Mouse (Mus musculus) right cerebral cortex, postnatal 4 days (tissue): ENCODE measurements at regions not wholly inside any gene's neighbourhood (a gene's known extent, or its start where the extent isn't known, plus 50 kb on each side); places are given as distances from the start of the nearest gene placed in this dataset.

ENCODE experiments used
- DNase-seq: peaks from one replicate; pipeline ENCODE4 v3.0.0-alpha.2; 2022

DNA sequence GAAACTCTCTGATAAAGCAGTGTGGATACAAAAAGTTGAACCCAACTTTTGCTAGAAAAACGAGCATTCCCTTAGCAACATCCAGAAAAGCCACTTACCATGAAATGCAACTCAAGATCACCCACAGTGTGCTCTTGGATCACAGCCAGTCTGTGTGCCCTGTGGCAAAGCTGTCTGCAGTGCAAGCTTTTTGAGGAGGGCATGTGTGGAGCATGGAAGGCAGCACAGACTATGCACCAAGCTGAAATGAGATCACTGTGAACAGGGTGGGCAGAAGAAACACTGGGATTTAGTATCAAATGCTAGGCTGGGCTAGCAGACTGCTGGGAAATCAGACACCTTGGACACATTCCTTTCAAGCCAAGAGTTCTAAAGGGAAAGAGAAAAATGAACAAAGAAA is 162.4 kb downstream of the Sim1 start:
- no peak for DNase-seq

DNA sequence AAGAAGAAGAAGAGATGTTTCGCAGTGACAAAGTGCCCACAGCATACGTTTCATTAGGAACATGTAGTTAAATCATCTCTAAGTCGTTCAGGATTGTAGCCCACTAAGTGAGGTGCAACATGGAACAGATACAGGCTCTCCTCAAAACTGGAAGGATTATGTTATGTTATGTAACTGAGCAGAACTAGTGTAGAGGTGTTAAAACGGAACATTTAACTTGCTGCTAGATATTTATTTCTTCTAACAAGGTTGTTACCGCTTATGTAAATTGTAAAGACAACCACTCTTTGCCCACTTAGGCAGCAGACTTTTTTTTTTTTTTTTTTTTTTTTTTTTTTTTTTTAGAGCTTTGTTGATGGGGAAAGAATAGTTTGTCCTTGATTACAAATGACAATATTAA is 163.8 kb downstream of the Sim1 start:
- no peak for DNase-seq

DNA sequence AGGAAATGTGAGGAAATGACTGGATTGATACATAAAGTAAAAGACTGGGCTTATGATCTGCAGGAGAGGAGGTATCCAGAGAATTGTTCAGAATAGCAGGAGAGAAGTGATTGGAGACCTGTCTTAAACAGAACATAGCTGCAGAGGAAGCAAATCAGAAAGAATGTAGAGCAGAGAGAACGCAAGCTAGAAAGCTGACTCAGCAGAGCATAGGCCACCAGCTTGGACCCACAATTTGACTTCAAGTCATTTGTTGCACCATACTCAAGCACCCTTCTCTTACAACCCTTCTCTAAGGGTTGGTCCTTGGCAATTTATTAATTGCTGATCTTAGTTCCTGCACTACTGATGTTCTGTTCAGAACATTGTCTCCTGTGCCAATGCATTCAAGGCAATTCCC is 207.0 kb downstream of the Sim1 start:
- no peak for DNase-seq

- no peak for DNase-seq
Observed at GRCm38 (mm10) chr10:51151833-51152232, 257.3 kb downstream of the Sim1 start.

- DNase-seq, result peak; percentile 24
Observed at GRCm38 (mm10) chr10:51153484-51153985, 259.0 kb downstream of the Sim1 start.

- DNase-seq, result no peak
Observed at GRCm38 (mm10) chr10:51154016-51154415, 259.5 kb downstream of the Sim1 start.

- DNase-seq, result no peak
Observed at GRCm38 (mm10) chr10:51154743-51155142, 260.2 kb downstream of the Sim1 start.

GRCm38 (mm10) chr10:51173619-51174018 is 279.1 kb downstream of the Sim1 start:
- no peak for DNase-seq

DNA sequence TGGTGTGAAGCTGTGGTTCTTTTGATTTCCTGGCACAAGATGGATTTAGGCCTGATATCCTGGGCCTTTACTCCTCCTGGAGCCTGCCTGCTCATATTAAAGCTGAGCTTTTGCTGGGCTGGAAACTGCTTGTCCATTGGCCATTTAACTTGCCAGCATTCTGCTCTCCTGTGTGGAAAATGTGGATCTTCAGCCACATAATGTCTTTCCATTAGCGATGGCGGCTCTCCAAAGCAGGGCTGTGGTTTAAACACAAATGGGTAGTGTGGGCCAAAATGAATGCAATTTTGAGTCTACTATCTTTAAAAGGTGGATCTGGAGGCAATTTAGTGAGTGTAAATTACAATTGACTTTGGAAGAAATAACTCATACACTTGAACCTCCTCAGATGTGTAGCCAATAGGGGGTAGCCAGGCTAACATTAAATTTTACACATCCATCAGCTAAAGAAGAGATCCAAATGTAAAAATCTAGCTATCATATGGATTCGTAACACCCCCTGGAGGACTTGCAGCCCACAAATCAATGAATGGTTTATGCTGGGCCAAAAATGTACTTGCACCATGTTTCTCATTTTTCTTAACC is 281.5 kb downstream of the Sim1 start:
- DNase-seq, result no peak

DNA sequence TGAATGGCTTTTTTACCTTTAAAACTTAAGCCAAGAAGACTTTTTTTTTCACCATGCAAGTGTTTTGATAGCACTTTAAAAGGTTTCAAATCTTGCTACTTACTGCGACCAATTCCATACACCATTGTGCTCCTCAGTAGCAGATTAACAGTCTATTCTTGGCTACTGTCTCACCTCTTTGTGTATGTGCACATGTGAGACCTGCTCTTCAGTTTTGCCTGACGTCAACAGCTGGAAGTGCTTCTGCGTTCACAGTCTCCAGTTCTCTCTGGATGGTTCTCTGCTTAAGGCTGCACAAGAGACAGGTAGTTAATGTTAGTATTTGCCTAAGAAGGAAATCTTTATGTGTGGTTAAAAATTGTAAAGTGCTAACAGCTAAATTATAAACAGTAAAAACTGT is 282.1 kb downstream of the Sim1 start:
- no peak for DNase-seq

DNA sequence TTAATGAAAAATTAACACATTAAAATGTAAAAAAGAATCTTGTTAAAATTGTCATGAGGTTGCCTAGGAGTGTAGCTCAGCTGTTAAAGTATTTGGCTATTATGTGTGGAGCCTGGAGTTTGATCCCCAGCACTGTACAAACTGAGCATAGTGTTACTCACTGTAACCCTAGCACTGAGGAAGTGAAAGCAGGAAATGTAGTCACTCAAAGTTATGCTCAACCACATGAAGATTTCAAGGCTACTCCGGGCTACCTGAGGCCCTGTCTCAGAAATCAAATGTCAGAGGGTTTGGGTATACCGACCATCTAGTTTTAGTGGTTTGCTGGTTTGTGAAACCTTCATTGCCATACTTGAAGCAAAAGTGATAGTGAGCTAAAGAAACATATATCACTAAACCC is 287.2 kb downstream of the Sim1 start:
- no peak for DNase-seq

DNA sequence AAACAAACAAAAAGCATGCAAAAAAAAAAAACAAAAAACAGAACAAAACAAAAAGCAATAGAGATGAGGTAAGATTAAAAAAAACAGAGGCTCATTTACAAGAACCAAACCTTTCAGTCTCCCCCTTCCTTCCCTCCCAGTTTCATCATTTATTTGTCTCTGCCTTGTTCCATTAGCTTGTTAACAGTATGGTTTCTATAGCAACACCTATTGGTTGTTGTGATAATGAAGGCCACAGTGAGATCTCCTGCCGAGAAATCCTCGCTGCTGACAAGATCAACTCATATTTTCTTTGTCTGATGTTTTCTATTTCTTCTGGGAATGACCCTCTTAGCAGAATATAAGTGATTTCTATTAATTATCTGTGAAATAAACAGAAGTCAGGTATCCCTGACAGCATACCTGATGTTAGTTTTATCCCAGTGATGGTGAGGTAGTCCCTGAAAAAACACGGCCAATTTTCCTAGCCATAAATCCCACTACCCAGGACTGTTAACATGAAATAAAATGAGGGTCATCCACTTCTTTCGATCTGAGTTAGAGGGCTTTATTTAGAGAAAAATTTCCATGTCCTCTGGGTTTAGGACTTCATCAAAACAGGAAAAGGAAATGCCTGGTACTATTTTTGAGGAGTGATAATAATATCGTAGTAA is 288.9 kb upstream of the Gm49339 start:
- no peak for DNase-seq

GRCm38 (mm10) chr10:51219481-51219880 is 260.9 kb upstream of the Gm49339 start:
- no peak for DNase-seq

- no peak for DNase-seq
Observed at GRCm38 (mm10) chr10:51233592-51233991, 246.8 kb upstream of the Gm49339 start.

GRCm38 (mm10) chr10:51235586-51236575 is 244.5 kb upstream of the Gm49339 start:
- no peak for DNase-seq

DNA sequence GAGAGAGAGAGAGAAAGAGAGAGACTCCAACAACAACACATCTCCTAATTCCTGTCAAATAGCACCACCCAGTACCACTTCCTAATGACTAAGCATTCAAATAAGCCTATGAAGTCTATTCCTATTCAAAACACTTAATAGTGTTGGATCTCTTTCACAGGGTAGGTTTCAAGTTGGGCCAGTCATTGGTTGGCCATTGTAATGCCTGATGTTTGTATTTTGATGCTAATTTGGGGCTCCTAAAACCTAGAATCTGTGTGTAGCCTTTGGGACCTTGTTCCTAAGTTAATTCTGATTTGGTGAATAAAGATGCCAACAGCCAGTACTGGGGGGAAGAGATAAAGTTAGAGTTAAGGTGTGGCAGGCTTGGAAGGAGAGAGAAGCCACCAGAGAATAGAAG is 242.3 kb upstream of the Gm49339 start:
- DNase-seq, result no peak

DNA sequence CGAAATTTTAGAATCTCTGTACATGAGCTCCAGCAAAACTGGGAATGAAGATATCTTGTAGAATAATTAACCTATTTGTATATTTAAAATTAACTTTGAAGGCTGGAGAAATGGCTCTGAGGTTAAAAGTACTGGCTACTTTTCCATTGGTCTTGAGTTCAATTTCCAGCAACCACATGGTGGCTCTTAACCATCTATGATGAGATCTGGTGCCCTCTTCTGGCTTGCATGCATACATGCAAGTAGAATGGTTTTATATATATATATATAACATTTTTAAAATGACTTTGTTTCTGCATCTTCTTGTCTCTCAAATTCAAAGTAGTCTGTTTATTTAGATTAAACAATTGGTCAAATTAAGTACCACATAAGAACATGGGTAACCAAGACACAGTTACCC is 227.0 kb upstream of the Gm49339 start:
- DNase-seq, result no peak

- no peak for DNase-seq
Observed at GRCm38 (mm10) chr10:51257587-51258049, 222.8 kb upstream of the Gm49339 start.

DNA sequence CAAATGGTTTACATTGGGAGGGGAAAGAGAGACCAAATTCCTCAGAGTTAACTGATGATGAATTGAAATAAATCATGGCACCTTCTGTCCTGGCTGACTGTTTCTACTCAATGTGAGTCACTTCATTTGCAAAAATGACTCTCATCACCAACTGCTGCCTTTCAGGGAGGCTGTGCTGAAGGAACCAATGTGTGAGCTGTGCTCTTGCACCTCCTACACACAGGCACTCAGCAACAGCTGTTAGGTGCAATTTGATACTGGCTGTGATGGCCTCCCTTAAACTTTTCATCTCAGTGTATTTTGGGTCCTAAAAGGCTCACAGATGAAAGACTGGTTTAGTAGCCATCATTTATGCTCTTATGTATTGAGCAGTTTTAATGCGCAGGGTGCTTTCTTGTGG is 209.0 kb upstream of the Gm49339 start:
- DNase-seq, result no peak

- no peak for DNase-seq
Observed at GRCm38 (mm10) chr10:51278195-51278594, 202.2 kb upstream of the Gm49339 start.

DNA sequence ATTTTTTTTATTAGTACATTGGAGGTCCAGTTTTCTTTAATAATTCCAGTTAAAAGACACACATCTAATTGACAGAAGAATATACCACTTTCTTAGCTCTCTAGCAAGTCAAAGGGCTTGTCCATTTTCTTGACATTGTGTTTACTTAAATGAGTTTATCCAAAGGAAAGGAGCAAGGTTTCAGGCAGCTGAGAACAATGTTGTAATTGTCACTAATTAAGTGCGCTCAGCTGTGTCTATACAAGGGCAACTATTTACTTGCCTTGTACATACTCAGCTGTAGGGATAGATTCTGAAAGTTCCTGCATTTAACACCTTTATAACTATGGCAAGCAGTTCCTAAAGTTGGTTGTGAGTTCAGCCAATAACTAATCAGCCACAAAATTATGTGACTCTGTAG is 198.0 kb upstream of the Gm49339 start:
- DNase-seq, result no peak

DNA sequence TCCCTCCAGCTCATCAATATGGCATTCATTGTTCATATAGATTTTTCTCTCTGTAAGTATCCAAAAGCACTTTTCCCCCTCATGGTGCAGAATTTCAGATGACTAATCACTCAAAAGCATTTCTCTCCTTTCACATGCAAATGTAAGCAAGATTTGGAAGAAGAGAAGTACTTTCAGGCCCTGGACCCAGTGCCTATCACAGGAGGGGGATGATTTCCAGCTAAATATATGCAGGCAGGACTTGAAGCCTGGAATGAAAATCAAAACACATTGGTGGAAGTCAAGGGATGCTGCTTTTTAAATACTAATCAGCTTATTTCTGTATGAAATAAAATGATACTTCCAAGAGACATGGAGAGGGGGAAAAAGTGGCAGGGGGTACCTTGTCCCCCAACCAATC is 195.9 kb upstream of the Gm49339 start:
- no peak for DNase-seq

GRCm38 (mm10) chr10:51287852-51288251 is 192.6 kb upstream of the Gm49339 start:
- DNase-seq, result no peak
